Mouse (Mus musculus) gonadal fat pad, adult 2 months (tissue): Measurements from ENCODE around the gene Nfrkb. TPM values are rescaled to one million over a fixed set of nuclear protein-coding genes. Genes with fewer than 3 reads are reported as not detected.

Source experiments
- DNase-seq: peaks from one replicate; pipeline ENCODE4 v3.0.0-alpha.2; 2012; ENCODE audit warnings: low read depth
- polyA plus RNA-seq: library from polyadenylated mRNA; depleted of rRNA; stranded (reverse); fragments of >200 nt; gene quantifications from 2 replicates; pipeline ENCODE4 v1.2.3, GENCODE M21; 2012; rRNA removed

Nfrkb gene
- polyA plus RNA-seq, 1 experiment, result 22.7 TPM

DNA sequence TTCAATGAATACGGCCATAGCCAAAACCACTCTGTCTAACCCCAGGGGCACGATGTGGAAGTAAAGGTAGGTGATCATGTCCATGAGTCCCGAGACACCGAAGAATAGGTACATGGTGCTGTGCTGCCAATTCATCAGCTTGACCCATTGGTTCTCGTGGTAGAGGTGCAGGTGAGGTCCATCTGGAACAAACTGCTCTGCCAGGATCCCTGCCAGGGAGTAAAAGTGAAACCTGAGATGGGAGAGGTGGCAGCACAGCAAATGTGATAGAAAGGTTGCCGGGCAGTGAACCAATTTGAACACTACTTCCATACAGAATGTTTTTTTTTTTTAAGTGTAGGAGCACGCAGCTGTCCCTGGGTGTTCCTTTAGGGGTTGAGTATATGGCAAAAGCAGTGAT is 43.0 kb downstream of the Nfrkb start:
- no peak for DNase-seq

DNA sequence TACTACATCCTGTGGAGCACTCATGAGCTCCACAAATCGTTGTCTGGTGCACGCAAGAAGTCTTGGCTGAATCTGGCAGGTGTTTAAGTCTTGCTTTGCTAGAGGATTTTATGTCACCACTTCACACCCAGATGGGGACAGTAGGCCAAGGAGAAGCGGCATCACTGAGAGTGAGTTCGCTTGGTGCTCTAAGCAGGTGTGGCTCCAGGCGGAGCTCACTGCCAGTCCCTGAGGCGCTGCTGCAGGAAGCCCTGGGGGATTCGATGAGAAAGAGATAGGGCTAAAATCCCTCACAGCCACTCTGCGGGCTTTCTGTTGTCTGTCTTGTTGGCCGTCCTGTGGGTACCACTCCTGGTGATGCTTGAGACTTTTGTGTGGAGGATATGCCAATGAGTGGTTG is 44.0 kb downstream of the Nfrkb start:
- DNase-seq, result no peak

DNA sequence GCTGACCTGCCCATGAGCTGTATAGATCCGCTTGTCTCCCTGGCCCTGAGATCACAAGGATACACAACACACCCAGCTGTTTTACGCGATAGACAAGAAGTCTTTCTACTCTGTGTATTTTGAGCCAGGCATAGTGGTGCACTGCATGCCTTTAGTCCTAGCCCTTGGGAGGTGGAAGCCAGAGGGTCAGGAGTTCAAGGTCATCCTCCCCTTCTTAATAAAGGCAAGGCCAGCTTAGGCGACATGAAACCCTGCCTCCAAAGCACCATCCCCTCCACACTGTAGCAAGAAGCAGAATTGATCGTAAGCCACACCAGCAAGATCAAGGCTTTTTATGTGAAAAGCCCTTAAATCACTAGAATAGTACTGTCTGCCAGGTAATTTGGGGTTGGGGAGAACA is 45.8 kb downstream of the Nfrkb start:
- DNase-seq, result no peak

DNA sequence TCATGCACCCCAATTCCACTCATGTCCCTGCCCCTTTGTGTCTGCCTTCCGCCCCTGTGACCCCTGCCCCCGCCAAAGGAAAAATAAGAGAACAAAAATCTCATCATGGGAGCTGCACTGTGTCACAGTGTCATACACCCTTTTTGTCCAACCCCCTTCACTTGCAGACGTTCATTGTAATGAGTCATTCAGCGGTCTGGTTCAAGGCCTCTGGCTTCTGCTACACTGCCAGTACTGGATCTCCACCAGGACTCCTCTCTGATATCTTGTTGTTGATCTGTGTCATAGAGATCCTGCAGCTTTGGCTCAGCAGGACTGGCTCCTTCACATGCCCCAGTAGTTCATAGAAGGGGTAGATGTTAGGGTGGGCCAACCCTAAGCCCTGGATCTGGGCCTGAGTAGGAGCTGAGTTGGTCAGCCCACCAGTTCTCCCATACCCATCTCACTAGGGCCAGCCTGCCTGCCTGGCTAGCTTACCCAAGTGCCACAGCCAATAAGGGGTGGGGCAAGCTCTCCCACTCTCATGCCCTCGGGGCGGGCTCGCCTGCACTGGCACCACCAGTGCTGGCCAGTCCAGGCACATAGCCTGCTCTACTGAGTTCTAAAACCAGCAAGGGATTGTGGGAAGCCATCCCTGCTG is 46.5 kb downstream of the Nfrkb start:
- DNase-seq, result peak; percentile 47

DNA sequence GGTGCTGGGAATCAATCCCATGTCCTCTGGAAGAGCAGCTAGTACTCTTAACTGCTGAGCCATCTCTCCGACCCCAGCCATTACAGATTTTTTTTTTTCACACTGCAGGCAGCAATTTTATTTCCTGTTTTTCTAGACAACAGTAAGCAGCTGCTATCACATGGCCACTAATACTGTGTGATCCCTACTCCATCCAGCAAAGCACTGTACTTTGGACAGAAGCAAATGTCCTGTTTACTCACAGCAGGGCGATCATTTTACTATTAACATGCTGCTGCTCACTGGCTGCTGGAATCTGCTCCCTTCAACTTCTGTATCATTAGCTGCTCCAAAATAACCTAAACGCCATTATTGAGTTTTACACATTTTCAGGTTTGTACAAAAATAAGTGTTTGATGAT is 47.4 kb downstream of the Nfrkb start:
- DNase-seq, result no peak

DNA sequence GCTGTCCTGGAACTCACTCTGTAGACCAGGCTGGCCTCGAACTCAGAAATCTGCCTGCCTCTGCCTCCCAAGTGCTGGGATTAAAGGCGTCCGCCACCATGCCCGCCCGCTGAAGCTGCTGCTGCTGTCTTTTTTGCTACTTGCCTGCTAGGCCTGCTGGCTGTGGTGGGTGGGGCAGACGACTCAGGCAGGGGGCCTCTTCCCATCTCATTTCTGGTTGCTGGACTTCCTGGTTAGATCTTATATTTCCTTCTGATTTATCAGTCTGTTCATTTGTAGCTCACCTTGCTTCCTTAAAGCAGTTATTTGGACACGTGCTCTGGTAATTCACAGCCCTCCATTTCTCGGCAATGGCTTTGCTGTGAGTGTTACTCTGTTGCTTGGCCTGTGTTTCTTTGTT is 49.4 kb downstream of the Nfrkb start:
- no peak for DNase-seq

DNA sequence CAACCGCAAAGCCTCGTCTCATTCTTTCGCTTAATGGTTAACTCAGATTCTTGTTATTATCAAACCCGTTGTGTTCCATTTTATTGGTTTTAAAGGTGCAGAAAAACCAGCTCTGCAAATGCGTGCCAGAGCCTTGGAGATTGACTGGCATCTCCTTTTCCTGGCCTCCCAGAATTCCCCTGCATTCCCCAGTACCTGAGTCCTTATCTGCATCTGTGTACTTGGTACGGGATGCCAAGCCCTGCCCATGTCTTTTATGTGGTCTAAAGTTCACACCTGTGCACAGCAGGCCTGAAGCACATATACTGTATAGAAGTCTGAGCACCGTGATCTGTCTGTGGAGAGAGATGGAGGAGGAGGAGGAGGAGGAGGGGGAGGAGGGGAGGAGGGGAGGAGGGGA is 51.9 kb downstream of the Nfrkb start:
- no peak for DNase-seq

DNA sequence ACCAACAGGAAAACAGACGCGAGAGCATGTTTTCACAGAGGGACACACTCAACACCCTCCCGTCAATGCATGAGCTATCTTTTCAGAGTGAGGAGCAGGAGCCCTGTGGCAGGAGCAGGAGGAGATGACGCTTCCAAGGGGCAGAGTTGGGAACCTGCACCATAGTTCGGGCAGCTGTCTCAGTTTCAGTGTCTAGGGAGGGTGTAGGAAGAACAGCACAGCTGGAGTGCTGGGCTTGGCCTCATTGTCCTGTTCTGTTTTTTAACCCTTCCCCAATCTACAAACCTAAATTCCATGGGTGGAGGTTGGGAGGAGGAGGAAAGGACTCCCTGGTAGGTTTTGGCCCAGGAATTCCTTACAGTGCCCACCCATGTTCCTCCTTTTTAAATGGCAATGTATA is 52.8 kb downstream of the Nfrkb start:
- no peak for DNase-seq

DNA sequence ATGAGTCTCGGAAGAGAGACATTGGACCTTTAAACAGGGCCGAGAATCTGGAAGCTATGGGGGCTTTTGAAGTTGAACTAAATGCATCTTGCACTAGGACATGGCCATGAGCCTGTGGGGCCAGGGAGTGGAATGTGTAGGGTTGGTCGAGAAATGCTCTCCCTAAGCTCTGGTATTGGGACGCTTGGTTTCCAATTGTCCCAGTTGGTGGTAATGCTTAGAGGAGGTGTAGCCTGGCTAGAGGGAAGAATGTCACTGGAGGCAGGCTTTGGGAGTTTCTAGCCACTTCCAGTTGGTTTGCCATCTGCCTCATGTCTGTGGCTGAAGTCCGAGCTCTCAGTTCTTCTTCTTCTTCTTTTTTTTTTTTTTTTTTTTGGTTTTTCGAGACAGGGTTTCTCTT is 53.3 kb downstream of the Nfrkb start:
- DNase-seq, result no peak

DNA sequence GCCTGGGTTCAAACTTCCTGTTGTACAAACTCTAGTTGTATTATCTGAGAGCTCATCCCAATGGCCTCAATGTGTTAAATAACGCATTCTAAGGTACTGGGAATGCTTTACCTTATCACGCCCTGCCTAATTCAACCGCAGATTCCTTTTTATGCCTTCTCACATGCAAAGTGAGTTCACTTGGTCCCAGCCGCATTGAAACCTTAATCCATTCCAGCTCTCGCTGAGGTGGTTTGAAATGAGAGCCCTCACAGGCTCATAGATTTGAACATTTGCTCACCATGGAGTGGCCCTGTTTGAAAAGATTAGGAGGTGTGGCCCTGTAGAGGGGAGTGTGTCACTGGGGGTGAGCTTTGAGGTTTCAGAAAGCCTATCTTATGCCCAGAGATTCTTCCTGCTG is 54.4 kb downstream of the Nfrkb start:
- no peak for DNase-seq

DNA sequence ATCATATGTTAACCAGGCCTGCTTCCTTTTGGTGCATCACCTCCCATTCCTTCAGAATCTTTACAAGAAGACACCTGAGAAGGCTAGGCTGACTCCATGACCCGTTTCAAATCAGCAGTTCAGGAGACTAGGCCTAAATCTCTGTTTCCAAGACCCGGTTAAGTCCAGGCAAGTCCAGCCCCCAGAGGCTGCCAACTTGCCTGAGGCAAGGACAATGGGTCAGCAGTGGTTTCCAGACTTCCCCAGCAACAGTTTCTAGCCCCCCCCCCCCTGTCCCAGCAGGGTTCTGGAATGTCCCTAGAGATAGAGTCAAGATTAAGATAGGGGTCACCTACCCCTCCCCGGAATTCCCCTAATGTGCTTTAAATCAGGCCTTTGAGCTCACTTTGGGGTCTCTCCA is 55.5 kb downstream of the Nfrkb start:
- DNase-seq, result no peak

DNA sequence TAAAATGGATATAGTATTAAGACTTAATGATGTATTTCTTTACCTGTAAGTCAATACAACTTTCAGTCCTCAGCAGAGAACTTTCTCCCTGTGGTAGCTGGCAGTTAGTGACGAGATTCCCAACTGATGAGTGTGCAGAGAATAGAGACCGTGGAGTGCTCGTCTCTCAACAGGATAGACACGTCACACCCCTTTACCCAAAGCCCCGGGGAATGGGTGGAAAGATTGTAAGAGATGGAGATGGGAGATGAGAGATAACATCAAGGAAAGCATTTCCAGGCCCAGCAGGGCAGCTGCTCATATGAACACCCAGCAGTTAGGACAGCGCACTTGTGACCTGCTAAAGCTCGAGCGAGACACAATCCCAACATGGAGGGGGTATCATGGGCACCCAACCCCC is 58.2 kb downstream of the Nfrkb start:
- no peak for DNase-seq

DNA sequence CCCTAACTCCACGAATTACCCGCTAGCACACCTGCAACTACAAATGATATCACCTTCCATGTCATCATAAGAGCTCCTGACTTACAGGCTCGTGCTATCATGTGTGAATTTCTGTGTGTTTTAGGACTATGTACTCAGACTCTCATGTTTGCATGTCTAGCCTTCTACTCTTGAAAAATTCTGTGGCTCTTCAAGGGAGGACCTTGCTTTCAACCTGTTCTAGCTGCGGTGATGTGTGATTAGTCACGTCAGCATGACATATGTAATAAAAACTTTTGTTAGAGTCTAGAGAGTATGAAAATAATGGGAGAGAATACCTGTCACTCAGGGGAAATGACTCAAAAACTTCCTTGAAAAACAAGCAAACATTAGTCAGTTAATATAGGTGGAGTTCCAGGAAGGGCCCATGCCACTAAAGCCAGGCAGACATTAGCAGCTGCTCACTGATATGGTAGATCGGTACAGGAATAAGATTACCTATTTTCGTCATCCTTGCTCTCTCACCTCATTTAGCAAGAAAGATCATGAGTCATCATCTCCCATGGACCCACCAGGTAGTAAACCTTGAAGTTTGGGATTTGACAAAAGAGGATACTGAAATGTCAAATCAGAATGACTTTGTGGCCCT is 63.3 kb downstream of the Nfrkb start:
- no peak for DNase-seq

DNA sequence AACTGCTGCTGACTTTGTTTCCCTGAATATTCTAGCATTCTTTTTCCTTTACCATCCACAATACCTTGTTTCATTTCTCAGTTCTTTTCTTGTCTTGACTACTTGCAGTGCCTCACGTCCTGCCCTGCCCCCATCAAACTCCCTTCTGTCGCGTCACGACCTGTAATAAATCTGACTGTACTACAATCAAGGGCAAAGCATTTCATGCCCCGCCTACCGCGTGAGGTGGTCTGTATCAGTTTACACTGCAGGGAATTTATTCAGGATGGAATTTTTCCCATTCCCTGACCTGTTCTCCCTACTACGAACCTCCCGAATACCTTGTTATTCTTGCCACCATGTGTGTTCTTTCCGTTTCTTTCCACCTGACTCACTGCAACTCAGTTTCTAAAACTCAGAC is 66.2 kb downstream of the Nfrkb start:
- no peak for DNase-seq

DNA sequence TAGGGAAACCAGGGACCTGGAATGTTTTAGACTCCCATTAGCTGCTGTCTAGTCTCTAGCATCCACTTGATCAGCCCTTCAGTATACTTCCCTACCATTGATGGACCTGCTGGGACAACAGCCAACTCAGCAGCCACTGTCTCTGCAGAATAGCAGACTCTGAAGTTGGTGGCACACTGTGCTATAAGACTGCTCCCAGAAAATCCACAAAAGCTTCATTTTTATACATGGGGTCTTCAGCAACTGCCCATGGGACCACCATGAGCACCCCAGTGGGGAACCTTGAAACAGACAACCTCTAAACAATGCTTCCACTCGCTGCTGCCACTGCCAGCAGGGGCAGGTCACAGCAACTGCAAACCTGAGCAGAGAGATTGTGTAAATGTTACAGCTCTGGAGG is 68.4 kb downstream of the Nfrkb start:
- no peak for DNase-seq

DNA sequence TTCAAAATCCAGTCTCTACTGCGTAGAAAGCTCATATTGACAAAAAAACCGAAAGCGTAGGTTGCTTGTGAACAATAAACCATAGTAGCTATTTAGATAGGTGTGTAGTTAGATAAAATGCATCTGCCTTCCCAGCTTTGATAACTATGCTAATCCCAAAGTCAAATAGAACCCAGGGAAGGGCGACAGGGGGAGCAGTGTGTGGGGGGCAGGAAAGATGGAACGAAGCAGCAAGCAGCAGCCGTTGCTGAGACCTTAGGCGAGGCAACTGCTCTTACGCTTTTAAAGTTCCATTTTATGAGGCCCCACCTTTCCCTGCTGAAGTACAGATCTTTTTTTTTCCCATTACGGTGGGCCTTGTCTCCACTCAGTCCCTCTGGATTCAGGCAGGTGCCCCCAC is 77.2 kb downstream of the Nfrkb start:
- DNase-seq, result no peak

DNA sequence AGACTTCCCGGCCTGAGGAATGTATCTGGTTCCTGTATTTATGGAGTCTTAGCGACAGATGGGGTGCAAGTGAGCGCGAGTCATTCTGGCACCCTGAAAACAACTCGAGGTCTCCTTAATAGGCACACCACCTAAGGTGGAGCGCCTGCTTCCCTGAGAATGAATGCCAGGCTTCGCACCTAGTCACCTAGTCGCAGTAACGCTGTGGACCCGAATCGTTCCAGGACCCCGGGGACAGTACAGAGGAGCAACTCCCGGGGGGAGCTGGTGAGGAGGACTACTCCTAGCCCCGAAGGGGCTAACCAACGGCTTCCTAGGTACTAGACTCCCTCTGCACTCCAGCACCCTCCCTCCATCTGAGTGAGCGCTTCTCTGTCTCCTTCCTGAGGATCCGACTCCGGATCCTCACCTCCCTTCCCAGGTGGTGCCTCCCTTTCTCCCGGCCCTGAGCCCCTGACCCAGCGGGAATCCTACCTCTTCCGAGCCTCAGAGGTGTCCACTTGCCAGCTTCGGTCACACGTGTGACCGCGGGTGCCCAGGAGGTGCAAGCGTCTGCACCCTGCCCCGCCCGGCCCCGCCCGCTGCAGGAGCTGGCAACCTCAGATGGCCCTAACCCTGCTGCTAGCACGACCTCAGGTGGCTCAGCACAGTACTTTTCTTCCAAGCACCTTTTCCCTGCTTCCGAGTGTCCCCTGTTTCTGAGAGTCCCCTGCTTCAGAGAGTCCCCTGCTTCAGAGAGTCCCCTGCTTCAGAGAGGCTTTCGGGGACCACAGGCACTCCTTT is 77.9 kb downstream of the Nfrkb start, which contains the start of gene Tmem45b:
TSS of gene Tmem45b (minus strand) at position 771 of the 783 bp plus-strand sequence.
- no peak for DNase-seq

Other genes with a start within 250 kb of the Nfrkb start
- gene Aplp2, start 174.4 kb upstream of the Nfrkb start, polyA plus RNA-seq, result 607 and 890 TPM in 2 replicates
- 6.3 and 6.9 TPM in 2 replicates for gene Prdm10, start 105.7 kb upstream of the Nfrkb start, polyA plus RNA-seq
- gene Tmem45b, start 78.3 kb downstream of the Nfrkb start, polyA plus RNA-seq, result 223 and 553 TPM in 2 replicates